Comparison of ENCODE assay signal across 18 mouse cellular contexts in genomic region chr12:103008491-103008890, GRCm38 (mm10). TPM values are rescaled to one million over a fixed set of nuclear protein-coding genes. Genes with fewer than 3 reads are reported as not detected.
A peak's percentile ranks its signal among the peaks of the same experiment; 100 is the strongest.
DNase-seq lines count a peak whose midpoint lies in the region; ATAC-seq and TF ChIP-seq lines count a peak whose summit lies in the region.
"Had no signal": no experiment of that assay in that cellular context is flagged by ENCODE, and none has a peak within 500 bp of the region (broad histone marks: within the 10 kb centered on the region; RNA-seq: fewer than 3 reads in every experiment).

No protein-coding gene starts in this region.

- TF ChIP-seq CTCF in hindbrain, postnatal 0 days (IDR thresholded peaks at IDR 0.05; ENCODE audit: low read depth): no peak
- no peak for TF ChIP-seq CTCF in midbrain, postnatal 0 days (IDR thresholded peaks at IDR 0.05)

- peak; percentile 15; the same call in 1 of the 2 replicates for ATAC-seq in hindbrain, postnatal 0 days
- no peak for ATAC-seq in hindbrain, embryonic 13.5 days (ENCODE audit: low FRiP score)
- no peak for ATAC-seq in midbrain, postnatal 0 days (ENCODE audit: low FRiP score)
- ATAC-seq in midbrain, embryonic 15.5 days (replicated peaks): no peak
- no peak for ATAC-seq in megakaryocyte-erythroid progenitor cell, adult 5-6 weeks (replicated peaks; ENCODE audit: low FRiP score, low TSS enrichment, poor library complexity, severe bottlenecking)

- H3K4me2 ChIP-seq in hindbrain, postnatal 0 days (ENCODE audit: low read depth, low read length): no peak overlapping the region
- no peak overlapping the region for H3K4me2 ChIP-seq in hindbrain, embryonic 13.5 days
- no peak overlapping the region for H3K4me2 ChIP-seq in midbrain, postnatal 0 days (ENCODE audit: low read depth, low read length, poor library complexity, severe bottlenecking)
- H3K4me2 ChIP-seq in midbrain, embryonic 15.5 days: no peak overlapping the region
- H3K4me2 ChIP-seq: forebrain, embryonic 12.5 days; heart, embryonic 11.5 days; liver, embryonic 13.5 days; midbrain, embryonic 11.5 days had no signal

- H3K27me3 ChIP-seq in hindbrain, postnatal 0 days (ENCODE audit: insufficient read depth, low read length): no peaks in the 10 kb centered on the region
- H3K27me3 ChIP-seq in hindbrain, embryonic 13.5 days: no peaks in the 10 kb centered on the region
- no peaks in the 10 kb centered on the region for H3K27me3 ChIP-seq in midbrain, postnatal 0 days (ENCODE audit: insufficient read depth, low read length)
- no peaks in the 10 kb centered on the region for H3K27me3 ChIP-seq in midbrain, embryonic 15.5 days (replicated peaks)
- H3K27me3 ChIP-seq: forebrain, embryonic 12.5 days; liver, embryonic 13.5 days had no signal

- no peaks in the 10 kb centered on the region for H3K4me1 ChIP-seq in hindbrain, postnatal 0 days (ENCODE audit: insufficient read depth, low read length)
- peaks cover 9% of the 10 kb centered on the region; the same call in 1 of the 2 replicates for H3K4me1 ChIP-seq in hindbrain, embryonic 13.5 days (replicated peaks)
- H3K4me1 ChIP-seq in midbrain, postnatal 0 days (ENCODE audit: insufficient read depth, low read length): no peaks in the 10 kb centered on the region
- peaks cover 9% of the 10 kb centered on the region; the same call in 1 of the 2 replicates for H3K4me1 ChIP-seq in midbrain, embryonic 15.5 days
- H3K4me1 ChIP-seq: liver, embryonic 13.5 days had no signal

- H3K27ac ChIP-seq in hindbrain, postnatal 0 days: no peak overlapping the region
- no peak overlapping the region for H3K27ac ChIP-seq in hindbrain, embryonic 13.5 days
- H3K27ac ChIP-seq in midbrain, postnatal 0 days (ENCODE audit: low read depth, low read length): no peak overlapping the region
- H3K27ac ChIP-seq in midbrain, embryonic 15.5 days: no peak overlapping the region
- H3K27ac ChIP-seq: forebrain, embryonic 12.5 days; kidney, postnatal 0 days; liver, embryonic 13.5 days had no signal

- H3K36me3 ChIP-seq in hindbrain, postnatal 0 days (ENCODE audit: insufficient read depth, low read length): no peaks in the 10 kb centered on the region; the same call in 1 of the 2 replicates
- H3K36me3 ChIP-seq in hindbrain, embryonic 13.5 days: peaks cover 24% of the 10 kb centered on the region
- H3K36me3 ChIP-seq in midbrain, postnatal 0 days (ENCODE audit: insufficient read depth, low read length): peaks cover 10% of the 10 kb centered on the region
- no peaks in the 10 kb centered on the region for H3K36me3 ChIP-seq in midbrain, embryonic 15.5 days (replicated peaks)
- H3K36me3 ChIP-seq: forebrain, embryonic 12.5 days; G1E; liver, embryonic 13.5 days had no signal

- H3K4me3 ChIP-seq in hindbrain, postnatal 0 days (ENCODE audit: low read length): no peak overlapping the region
- H3K4me3 ChIP-seq in hindbrain, embryonic 13.5 days: no peak overlapping the region
- H3K4me3 ChIP-seq in midbrain, postnatal 0 days (ENCODE audit: low read depth, low read length): no peak overlapping the region
- no peak overlapping the region for H3K4me3 ChIP-seq in midbrain, embryonic 15.5 days
- H3K4me3 ChIP-seq: forebrain, embryonic 12.5 days; liver, embryonic 13.5 days had no signal

- no peak overlapping the region for H3K9ac ChIP-seq in hindbrain, postnatal 0 days (replicated peaks; ENCODE audit: low read length)
- no peak overlapping the region for H3K9ac ChIP-seq in hindbrain, embryonic 13.5 days
- no peak overlapping the region for H3K9ac ChIP-seq in midbrain, postnatal 0 days (replicated peaks; ENCODE audit: low read length, poor library complexity, severe bottlenecking)
- H3K9ac ChIP-seq in midbrain, embryonic 15.5 days: no peak overlapping the region
- H3K9ac ChIP-seq: forebrain, embryonic 12.5 days; liver, embryonic 13.5 days had no signal

- no peaks in the 10 kb centered on the region for H3K9me3 ChIP-seq in hindbrain, postnatal 0 days (ENCODE audit: low read length)
- no peaks in the 10 kb centered on the region for H3K9me3 ChIP-seq in hindbrain, embryonic 13.5 days
- no peaks in the 10 kb centered on the region for H3K9me3 ChIP-seq in midbrain, postnatal 0 days (ENCODE audit: low read length)
- H3K9me3 ChIP-seq in midbrain, embryonic 15.5 days: no peaks in the 10 kb centered on the region
- H3K9me3 ChIP-seq: forebrain, embryonic 12.5 days; liver, embryonic 13.5 days had no signal

- WGBS in hindbrain, postnatal 0 days: 24% methylated on average over 4 of the region's 4 CpGs
- 54% methylated on average over 4 of the region's 4 CpGs for WGBS in hindbrain, embryonic 13.5 days
- 45% methylated on average over 4 of the region's 4 CpGs for WGBS in midbrain, postnatal 0 days
- 39% methylated on average over 4 of the region's 4 CpGs for WGBS in midbrain, embryonic 15.5 days

- peak; percentile 73 for DNase-seq in hindbrain, postnatal 0 days (ENCODE audit: low spot score)
- peak; percentile 76 for DNase-seq in midbrain, postnatal 0 days (ENCODE audit: low spot score)
- DNase-seq in adrenal gland, adult 2 months: peak; percentile 86
- peak; percentile 33 for DNase-seq in cerebellum, adult 9-11 months
- DNase-seq in right cerebral cortex, postnatal 10 days (ENCODE audit: low spot score in 2 of 2): no peak
- DNase-seq: layer of hippocampus, adult 9-11 months; liver, embryonic 13.5 days; lung, postnatal 10 days; right cerebral cortex, adult 18-20 months; thymus, postnatal 25 days had no signal

RNA-seq across cellular contexts. Expression of gene Unc79, which starts 59.8 kb away (rescaled TPM):
- 37.7 and 40.7 TPM in 2 replicates for total RNA-seq in hindbrain, postnatal 0 days (2014; rRNA removed)
- polyA plus RNA-seq in hindbrain, postnatal 0 days (2015; fragmentation: Nextera tagmentation; extraction: Ambion mirVana): 4.2 and 4.7 TPM in 2 replicates
- polyA plus RNA-seq in hindbrain, embryonic 13.5 days (2015; fragmentation: Nextera tagmentation; extraction: Ambion mirVana): 7.1 and 7.6 TPM in 2 replicates
- 39.5 and 44.5 TPM in 2 replicates for total RNA-seq in midbrain, postnatal 0 days (2014; rRNA removed)
- polyA plus RNA-seq in midbrain, postnatal 0 days (2015; fragmentation: Nextera tagmentation; extraction: Ambion mirVana): 4.5 and 6.7 TPM in 2 replicates
- 8.1 and 8.7 TPM in 2 replicates for polyA plus RNA-seq in midbrain, embryonic 15.5 days (2015; fragmentation: Nextera tagmentation; extraction: Ambion mirVana)
- 1 to 10 TPM; 4.4 to 8.1 TPM for total RNA-seq in adrenal gland, adult 2 months (2021)
- 1.5 and 3.7 TPM in 2 replicates for polyA plus RNA-seq in adrenal gland, adult 2 months (2012; rRNA removed)
- 0.07 TPM in 1 of 2 replicates, not detected in the other for total RNA-seq in megakaryocyte-erythroid progenitor cell, adult 5-6 weeks (2014; fragmentation: Nextera tagmentation)
- 0.05 TPM in 1 of 2 replicates, not detected in the other for total RNA-seq in megakaryocyte-erythroid progenitor cell, adult 5-6 weeks (2017)
- polyA plus RNA-seq: G1E had no signal

Comparison
In these comparisons a context has a peak if more than half of its experiments do, and no peak if none do; other contexts are left out.
1. DNase-seq: peak in hindbrain, postnatal 0 days (single experiment), midbrain, postnatal 0 days (single experiment), adrenal gland, adult 2 months (single experiment) and cerebellum, adult 9-11 months (single experiment); none in right cerebral cortex, postnatal 10 days (0 of 2).